Mouse (Mus musculus) liver, embryonic 14 days (tissue): ENCODE data around the gene Usp37. TPM values are rescaled to one million over a fixed set of nuclear protein-coding genes. Genes with fewer than 3 reads are reported as not detected.

Experiments
- polyA plus RNA-seq: library from polyadenylated mRNA; depleted of rRNA; stranded (reverse); fragments of >200 nt; gene quantifications from 2 replicates; pipeline ENCODE4 v1.2.3, GENCODE M21; 2012; rRNA removed

Gene Usp37
- 4.5 and 5.5 TPM in 2 replicates for polyA plus RNA-seq

DNA sequence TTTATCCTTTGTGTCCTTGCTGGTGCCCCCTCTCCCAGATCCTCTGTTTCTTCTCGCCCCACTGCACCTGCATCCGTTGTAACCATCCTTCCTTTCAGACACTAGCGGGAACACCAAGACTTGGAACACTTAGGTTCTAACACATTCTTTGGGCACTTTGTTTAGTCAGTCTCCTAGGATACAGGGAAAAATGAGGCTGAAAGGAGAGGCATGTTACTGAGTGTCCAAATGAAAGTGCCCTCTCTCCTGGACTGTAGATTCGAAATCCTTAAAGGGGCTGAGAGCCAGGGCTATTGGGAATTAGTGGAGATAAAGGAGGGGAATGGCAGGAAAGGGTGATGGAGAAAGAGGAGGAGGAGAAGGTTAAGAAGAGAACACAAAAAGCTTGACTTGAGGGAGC lies at the start of gene Usp37:
TSS of gene Usp37 (minus strand) at position 101 of the 400 bp plus-strand sequence.

DNA sequence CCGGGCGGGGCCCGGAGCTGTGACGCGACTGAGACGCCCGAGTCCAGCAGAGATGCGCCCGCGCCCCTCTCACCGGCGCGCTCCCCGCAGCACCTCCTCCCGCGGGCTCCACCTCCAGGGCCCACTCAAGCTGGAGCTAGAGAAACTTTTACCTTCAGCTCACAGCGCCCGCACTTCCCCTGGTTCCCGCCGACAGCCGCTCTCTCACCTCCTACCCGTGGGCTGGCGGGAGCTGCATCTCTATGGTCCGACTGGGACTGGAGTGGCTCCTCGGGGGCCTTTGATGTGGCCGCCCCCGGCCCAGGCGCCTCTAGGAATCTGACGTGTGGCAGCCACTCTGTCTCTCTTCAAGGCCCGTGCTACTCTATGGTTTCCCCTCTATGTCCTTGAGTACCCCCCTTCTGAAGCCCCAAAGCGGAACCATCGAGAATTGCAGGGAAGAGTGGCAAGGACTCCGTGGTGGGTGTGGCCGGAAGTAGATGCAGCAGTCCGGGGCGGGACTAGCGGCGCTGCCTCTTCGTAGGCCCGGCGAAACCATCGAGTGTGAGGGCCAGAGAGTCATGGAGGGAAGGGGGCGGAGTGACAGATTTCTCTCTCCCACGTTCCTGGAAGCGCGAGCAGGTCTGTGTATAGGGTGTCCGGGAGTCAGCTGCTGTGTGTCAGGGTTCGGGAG lies 43.8 kb upstream of the Usp37 start, which contains the start of the genes Zfp142 and Bcs1l:
TSS of gene Zfp142 (minus strand) at position 474 of the 673 bp plus-strand sequence.
TSS of gene Bcs1l (plus strand) at position 517 of the 673 bp plus-strand sequence.

DNA sequence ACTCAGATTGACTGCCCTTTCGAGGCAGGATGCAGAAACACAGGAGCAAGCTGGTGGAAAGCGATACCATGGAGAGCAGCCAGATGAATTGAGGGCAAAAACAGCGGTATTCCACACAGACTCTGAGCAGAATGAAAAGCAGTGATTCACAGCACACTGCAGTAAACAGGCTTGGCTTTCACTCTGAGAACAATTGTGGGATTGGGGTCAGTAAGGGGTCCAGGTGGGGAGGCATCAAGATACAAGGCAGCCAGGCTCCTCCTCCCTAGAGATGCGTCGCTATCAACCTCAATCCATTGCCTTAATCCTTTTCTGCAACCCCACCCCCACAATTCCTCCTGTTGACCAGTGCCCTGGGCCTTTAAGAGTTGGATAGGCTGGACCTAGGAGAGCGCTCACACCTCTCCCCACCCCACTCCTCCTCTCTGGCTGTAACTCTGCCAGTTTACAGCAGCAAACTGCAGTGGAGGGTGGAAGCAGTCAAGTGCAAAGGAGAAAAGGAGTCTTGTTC lies 1.6 kb downstream of the Usp37 start, which contains the start of gene Plcd4:
TSS of gene Plcd4 (plus strand) at position 438 of the 511 bp plus-strand sequence.

DNA sequence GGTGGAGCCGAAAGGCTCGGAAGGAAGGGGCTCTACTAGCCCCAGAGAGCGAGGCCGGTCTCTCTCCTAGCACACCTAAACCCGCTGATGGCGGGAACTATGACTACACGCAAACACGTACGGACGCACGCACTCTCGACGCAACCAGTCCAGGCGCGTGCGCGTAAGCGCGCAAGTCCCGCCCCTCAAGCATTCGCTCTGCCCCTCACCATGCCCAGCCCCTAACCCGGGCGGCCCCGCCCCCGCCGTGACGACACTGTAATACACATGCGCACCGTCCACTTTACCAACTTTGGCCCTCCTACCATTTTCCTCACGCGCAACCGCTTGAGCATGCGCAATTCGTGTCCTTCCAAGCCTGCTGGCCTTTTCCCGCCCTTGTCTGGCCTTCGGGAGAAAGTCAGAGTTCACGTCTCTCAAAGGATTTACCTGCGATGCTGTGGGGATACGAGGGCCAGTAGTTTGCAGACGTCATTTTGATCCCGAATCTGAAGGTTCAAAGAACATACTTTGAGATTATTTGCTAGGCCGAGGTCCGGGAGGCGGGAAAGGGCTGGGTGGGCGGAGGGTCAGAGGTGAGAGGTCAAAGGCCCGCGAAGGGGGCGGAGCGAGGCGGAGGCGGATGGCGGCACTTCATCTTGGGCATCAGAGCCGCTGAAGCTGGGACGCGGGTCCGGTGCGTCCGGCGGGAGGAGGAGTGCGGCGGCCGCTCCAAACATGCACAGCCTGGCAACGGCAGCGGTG lies 38.2 kb downstream of the Usp37 start, which contains the start of gene Cnot9:
TSS of gene Cnot9 (plus strand) at position 338 of the 744 bp plus-strand sequence.

DNA sequence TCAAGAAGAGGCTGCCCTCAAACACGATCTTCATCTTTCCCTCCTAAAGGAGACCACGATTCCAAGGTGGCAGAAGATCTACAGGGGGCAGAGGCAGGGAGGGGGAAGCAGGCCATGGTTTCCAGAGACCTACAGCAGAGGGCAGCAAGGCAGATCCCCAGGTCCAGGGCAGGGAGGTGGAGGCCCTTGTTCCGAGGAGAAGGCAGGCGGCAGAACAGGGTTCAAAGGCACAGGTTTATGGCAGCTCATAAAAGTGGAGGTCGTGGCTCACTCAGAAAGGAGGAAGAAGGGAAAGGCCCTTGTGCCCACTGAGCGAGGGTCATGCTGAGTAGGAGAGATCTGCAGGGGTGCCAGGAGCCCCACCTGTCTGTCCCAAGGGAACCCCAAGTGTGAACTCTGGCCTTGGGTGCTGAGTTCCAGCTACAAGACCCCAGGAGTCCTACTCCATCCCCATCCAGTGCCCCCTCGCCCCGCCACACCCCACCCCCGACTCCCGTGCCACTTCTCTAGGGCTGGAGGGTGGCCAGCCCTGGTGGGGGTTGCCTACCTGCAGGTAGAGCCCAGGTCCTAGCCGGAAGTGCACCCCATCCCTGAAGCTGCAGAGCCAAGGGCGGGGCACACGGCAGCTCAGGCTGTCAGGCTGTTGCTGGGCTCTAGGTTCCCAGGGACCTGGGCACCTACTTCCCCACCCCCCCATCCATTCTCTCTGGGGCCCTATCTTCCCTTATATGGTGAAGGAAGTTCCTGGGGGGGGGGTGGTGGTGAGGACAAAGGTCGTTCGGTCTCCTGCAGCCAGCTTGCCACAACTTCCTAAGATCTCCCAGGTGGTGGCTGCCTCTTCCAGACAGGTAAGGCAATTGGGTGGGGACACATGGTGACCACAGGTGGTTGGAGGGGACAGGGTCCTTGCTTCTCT lies 135.2 kb downstream of the Usp37 start, which contains the start of gene Vil1:
TSS of gene Vil1 (plus strand) at position 788 of the 916 bp plus-strand sequence.

DNA sequence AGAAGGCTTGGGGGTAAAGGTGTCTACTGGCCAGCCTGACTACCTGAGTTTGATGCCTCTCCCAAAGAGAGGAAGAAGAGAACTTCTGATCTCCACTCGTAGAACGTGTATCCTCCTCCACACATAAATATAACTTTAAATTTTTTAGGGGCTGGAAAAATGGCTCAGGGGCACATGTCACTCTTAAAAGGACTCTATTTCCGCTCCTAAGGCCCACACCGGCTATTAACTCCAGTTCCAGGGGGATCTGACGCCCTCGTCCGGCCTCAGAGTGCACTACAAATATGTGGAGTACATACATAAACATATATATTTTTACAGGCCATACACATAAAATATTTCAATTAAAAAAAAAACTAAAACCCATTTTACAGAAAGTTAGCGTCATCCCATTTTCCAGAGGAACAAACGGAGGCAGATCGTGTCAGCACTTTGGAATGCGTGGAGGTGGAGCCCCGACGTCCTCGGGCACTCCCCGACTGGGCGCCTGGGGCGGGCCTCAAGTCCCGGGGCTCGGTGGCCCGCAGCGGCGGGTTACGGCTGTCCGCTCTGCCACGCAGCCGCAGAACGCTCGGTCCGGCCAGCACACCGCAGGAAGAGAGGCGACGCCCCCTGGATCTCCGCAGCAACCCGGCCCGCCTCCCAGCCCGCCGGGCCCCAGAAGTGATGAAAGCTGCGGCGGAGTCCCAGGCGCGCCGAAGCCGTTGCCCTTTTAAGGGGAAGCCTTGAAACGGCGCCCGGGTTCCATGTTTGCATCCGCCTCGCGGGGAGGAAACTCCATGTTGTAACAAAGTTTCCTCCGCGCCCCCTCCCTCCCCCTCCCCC lies 152.9 kb downstream of the Usp37 start, which contains the start of gene Ctdsp1:
TSS of gene Ctdsp1 (plus strand) at position 586 of the 825 bp plus-strand sequence.

Other genes with a start within 250 kb of the Usp37 start
- gene Tmbim1, start 238.7 kb downstream of the Usp37 start, polyA plus RNA-seq, result 7.7 and 8.7 TPM in 2 replicates
- gene Catip, start 182.2 kb downstream of the Usp37 start, polyA plus RNA-seq, result 0.06 and 0.11 TPM in 2 replicates
- 8.0 and 13.7 TPM in 2 replicates for gene Slc11a1, start 169.1 kb downstream of the Usp37 start, polyA plus RNA-seq
- gene Ctdsp1, start 152.8 kb downstream of the Usp37 start, polyA plus RNA-seq, result 32.1 and 35.4 TPM in 2 replicates
- gene Vil1, start 134.9 kb downstream of the Usp37 start, polyA plus RNA-seq, result 0.34 and 0.36 TPM in 2 replicates
- 23.4 and 28.6 TPM in 2 replicates for gene Cnot9, start 38.2 kb downstream of the Usp37 start, polyA plus RNA-seq
- 0.01 TPM in 2 replicates for gene Plcd4, start 1.4 kb downstream of the Usp37 start, polyA plus RNA-seq
- gene Zfp142, start 44.0 kb upstream of the Usp37 start, polyA plus RNA-seq, result 2.6 and 3.3 TPM in 2 replicates
- gene Bcs1l, start 44.0 kb upstream of the Usp37 start, polyA plus RNA-seq, result 9.0 and 10.6 TPM in 2 replicates
- gene Rnf25, start 57.1 kb upstream of the Usp37 start, polyA plus RNA-seq, result 20.9 and 23.6 TPM in 2 replicates
- 0.18 and 0.20 TPM in 2 replicates for gene Stk36, start 57.2 kb upstream of the Usp37 start, polyA plus RNA-seq
- gene Ttll4, start 117.5 kb upstream of the Usp37 start, polyA plus RNA-seq, result 6.6 and 8.4 TPM in 2 replicates
- 2.4 and 3.7 TPM in 2 replicates for gene Cyp27a1, start 169.3 kb upstream of the Usp37 start, polyA plus RNA-seq
- gene Prkag3, start 204.9 kb upstream of the Usp37 start, polyA plus RNA-seq, result 0.01 and 0.08 TPM in 2 replicates
- 0.07 and 0.24 TPM in 2 replicates for gene Wnt6, start 227.6 kb upstream of the Usp37 start, polyA plus RNA-seq
- 0.06 TPM in 1 of 2 replicates, not detected in the other for gene Wnt10a, start 247.2 kb upstream of the Usp37 start, polyA plus RNA-seq